Mouse (Mus musculus) CH12F3 (cell line): ENCODE data around the gene Tsga10ip.

Source experiments
- in situ Hi-C: fragments of 300-500 bp; cut with MboI; formaldehyde crosslinking; loops from 2 replicates; pipeline ENCODE4 v1.14.3; 2020; ENCODE audit warnings: low sequenced_read_pairs

The Tsga10ip gene

GRCm38 (mm10) chr19:5402293-5402692 is at the start of gene Tsga10ip:
Tsga10ip (minus strand) TSS chr19:5402526.
- in situ Hi-C loops, result no loop called here

- in situ Hi-C loops, result no loop called here
Observed at GRCm38 (mm10) chr19:5451766-5452165, 49.4 kb upstream of the Tsga10ip start.

- in situ Hi-C loops, result no loop called here
Observed at GRCm38 (mm10) chr19:5449673-5450072, 47.3 kb upstream of the Tsga10ip start.

GRCm38 (mm10) chr19:5448354-5449150 is 46.2 kb upstream of the Tsga10ip start:
- in situ Hi-C loops, result no loop called here

GRCm38 (mm10) chr19:5447515-5448353 is 45.4 kb upstream of the Tsga10ip start, which contains the start of gene Fosl1:
Fosl1 (plus strand) TSS chr19:5447547.
- in situ Hi-C loops, result no loop called here

GRCm38 (mm10) chr19:5445747-5446146 is 43.4 kb upstream of the Tsga10ip start:
- in situ Hi-C loops, result no loop called here

GRCm38 (mm10) chr19:5444954-5445353 is 42.6 kb upstream of the Tsga10ip start:
- in situ Hi-C loops, result no loop called here

GRCm38 (mm10) chr19:5444371-5444908 is 42.1 kb upstream of the Tsga10ip start:
- in situ Hi-C loops, result no loop called here

- in situ Hi-C loops, result no loop called here
Observed at GRCm38 (mm10) chr19:5433951-5434350, 31.6 kb upstream of the Tsga10ip start.

GRCm38 (mm10) chr19:5432992-5433852 is 30.9 kb upstream of the Tsga10ip start:
- in situ Hi-C loops, result no loop called here

GRCm38 (mm10) chr19:5431911-5432464 is 29.7 kb upstream of the Tsga10ip start:
- in situ Hi-C loops, result no loop called here

- in situ Hi-C loops, result no loop called here
Observed at GRCm38 (mm10) chr19:5430408-5430807, 28.1 kb upstream of the Tsga10ip start.

- in situ Hi-C loops, result no loop called here
Observed at GRCm38 (mm10) chr19:5429806-5430205, 27.5 kb upstream of the Tsga10ip start.

- in situ Hi-C loops, result no loop called here
Observed at GRCm38 (mm10) chr19:5429219-5429618, 26.9 kb upstream of the Tsga10ip start.

GRCm38 (mm10) chr19:5428083-5428482 is 25.8 kb upstream of the Tsga10ip start:
- in situ Hi-C loops, result no loop called here

GRCm38 (mm10) chr19:5426640-5427290 is 24.4 kb upstream of the Tsga10ip start:
- in situ Hi-C loops, result no loop called here

- in situ Hi-C loops, result no loop called here
Observed at GRCm38 (mm10) chr19:5425906-5426565, 23.7 kb upstream of the Tsga10ip start.

- in situ Hi-C loops, result no loop called here
Observed at GRCm38 (mm10) chr19:5424782-5425741, 22.7 kb upstream of the Tsga10ip start, which contains the start of the genes Drap1 and AI837181. Drap1 (minus strand) TSS chr19:5424979. AI837181 (plus strand) TSS chr19:5425144.
